Mouse (Mus musculus) ES-CJ7 (cell line): ENCODE measurements around the gene Specc1l.

ENCODE experiments used
- DNase-seq: peaks from one replicate; pipeline ENCODE4 v3.0.0; 2011; ENCODE audit warnings: low read depth, low spot score

Gene Specc1l

GRCm38 (mm10) chr10:75211807-75212645 is at the start of gene Specc1l:
Specc1l (plus strand) TSS chr10:75212073.
- peak; percentile 96 for DNase-seq

GRCm38 (mm10) chr10:75165825-75166481 is 45.9 kb upstream of the Specc1l start:
- DNase-seq: no peak

GRCm38 (mm10) chr10:75166601-75167000 is 45.3 kb upstream of the Specc1l start:
- no peak for DNase-seq

GRCm38 (mm10) chr10:75170207-75170850 is 41.5 kb upstream of the Specc1l start:
- no peak for DNase-seq

GRCm38 (mm10) chr10:75173056-75173455 is 38.8 kb upstream of the Specc1l start:
- no peak for DNase-seq

- no peak for DNase-seq
Measured at GRCm38 (mm10) chr10:75173712-75174111, 38.2 kb upstream of the Specc1l start.

GRCm38 (mm10) chr10:75176494-75176893 is 35.4 kb upstream of the Specc1l start:
- no peak for DNase-seq

GRCm38 (mm10) chr10:75178911-75179310 is 33.0 kb upstream of the Specc1l start:
- DNase-seq: no peak

- peak; percentile 74 for DNase-seq
Measured at GRCm38 (mm10) chr10:75182151-75182774, 29.6 kb upstream of the Specc1l start.

GRCm38 (mm10) chr10:75184826-75185225 is 27.0 kb upstream of the Specc1l start:
- no peak for DNase-seq

GRCm38 (mm10) chr10:75186551-75186950 is 25.3 kb upstream of the Specc1l start:
- DNase-seq: no peak

- no peak for DNase-seq
Measured at GRCm38 (mm10) chr10:75187366-75188056, 24.4 kb upstream of the Specc1l start.

GRCm38 (mm10) chr10:75191647-75192046 is 20.2 kb upstream of the Specc1l start:
- DNase-seq: peak; percentile 78

GRCm38 (mm10) chr10:75197817-75198216 is 14.1 kb upstream of the Specc1l start:
- DNase-seq: no peak

- DNase-seq: no peak
Measured at GRCm38 (mm10) chr10:75200733-75201132, 11.1 kb upstream of the Specc1l start.

GRCm38 (mm10) chr10:75206192-75206591 is 5.7 kb upstream of the Specc1l start:
- DNase-seq: no peak

GRCm38 (mm10) chr10:75210841-75211240 is 1.0 kb upstream of the Specc1l start:
- DNase-seq: no peak

GRCm38 (mm10) chr10:75212981-75213380 is 1.1 kb downstream of the Specc1l start:
- no peak for DNase-seq

- no peak for DNase-seq
Measured at GRCm38 (mm10) chr10:75220722-75221121, 8.8 kb downstream of the Specc1l start.

GRCm38 (mm10) chr10:75221936-75222610 is 10.2 kb downstream of the Specc1l start:
- no peak for DNase-seq

- DNase-seq: no peak
Measured at GRCm38 (mm10) chr10:75222611-75222998, 10.7 kb downstream of the Specc1l start.
